ENCODE assay signal across 16 mouse cellular contexts in the genomic region with DNA sequence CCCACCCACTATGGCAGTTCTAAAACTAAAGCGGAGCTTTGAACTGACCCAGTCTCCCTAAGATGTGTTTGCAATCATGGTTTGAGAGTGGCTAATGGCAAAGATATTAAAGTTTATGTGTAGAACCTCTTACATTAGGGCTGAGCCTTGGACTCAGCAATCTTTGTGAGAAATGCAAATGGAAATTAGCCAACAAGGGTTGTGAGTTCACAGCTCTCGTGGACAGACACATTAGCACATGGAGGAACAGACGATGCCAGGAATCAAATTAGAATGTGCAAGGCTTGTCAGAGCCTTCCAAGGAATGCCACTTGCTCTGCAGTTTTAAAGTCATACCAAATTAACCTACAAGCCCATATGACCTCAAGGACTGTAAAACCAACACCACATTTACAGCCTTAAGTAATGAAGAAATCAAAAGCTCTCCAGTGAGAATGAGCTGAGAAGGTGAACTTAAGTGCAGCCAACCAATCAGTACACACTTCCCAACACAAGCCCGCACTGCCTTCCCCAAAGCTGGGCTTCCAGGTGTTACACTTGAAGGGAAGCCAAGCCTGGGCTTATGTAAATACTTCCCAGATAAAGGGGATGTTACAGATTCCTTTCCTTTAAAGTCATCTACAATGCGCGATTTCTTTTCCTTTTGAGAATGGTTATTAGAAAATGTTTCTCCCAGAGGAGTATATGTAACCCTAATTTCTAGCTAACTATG.
DNase-seq lines count a peak whose midpoint lies in the region; ATAC-seq and TF ChIP-seq lines count a peak whose summit lies in the region.
"Had no signal": no experiment of that assay in that cellular context is flagged by ENCODE, and none has a peak within 500 bp of the region (broad histone marks: within the 10 kb centered on the region; RNA-seq: fewer than 3 reads in every experiment).

No protein-coding gene starts in this region.

- H3K27ac ChIP-seq in heart, postnatal 0 days (ENCODE audit: low read depth) = 0 out of 2 replicates have a peak overlapping the region, but pooled peaks have one; percentile 1
- no peak overlapping the region for H3K27ac ChIP-seq in heart, embryonic 12.5 days (ENCODE audit: poor library complexity, severe bottlenecking)
- H3K27ac ChIP-seq in kidney, embryonic 15.5 days = no peak overlapping the region
- H3K27ac ChIP-seq in limb, embryonic 15.5 days = no peak overlapping the region
- H3K27ac ChIP-seq in forebrain, embryonic 10.5 days = no peak overlapping the region
- H3K27ac ChIP-seq: embryonic facial prominence, embryonic 15.5 days; forebrain, embryonic 13.5 days; liver, embryonic 14.5 days had no signal

- no peak for DNase-seq in heart, postnatal 0 days (ENCODE audit: low spot score)
- peak; percentile 64 for DNase-seq in lung, postnatal 36 days
- DNase-seq in adrenal gland, adult 8-10 months = no peak
- no peak for DNase-seq in forebrain, embryonic 10.5 days (ENCODE audit: extremely low spot score, low spot score)
- DNase-seq in frontal cortex, postnatal 25 days (ENCODE audit: low spot score in 2 of 2) = no peak
- DNase-seq: cerebellum, adult 11 months; thymus, adult 2 months had no signal

- no peak for TF ChIP-seq CTCF in heart, postnatal 0 days (IDR thresholded peaks at IDR 0.05; ENCODE audit: low read depth)

- 0 out of 2 replicates have a peak, but pooled peaks cover 3% of the 10 kb centered on the region for H3K36me3 ChIP-seq in heart, postnatal 0 days (replicated peaks; ENCODE audit: control insufficient read depth, insufficient read depth, low read length)
- no peaks in the 10 kb centered on the region for H3K36me3 ChIP-seq in heart, embryonic 12.5 days
- peaks cover 13% of the 10 kb centered on the region for H3K36me3 ChIP-seq in kidney, embryonic 15.5 days
- 0 out of 2 replicates have a peak, but pooled peaks cover 5% of the 10 kb centered on the region for H3K36me3 ChIP-seq in limb, embryonic 15.5 days
- no peaks in the 10 kb centered on the region; the same call in 1 of the 2 replicates for H3K36me3 ChIP-seq in forebrain, embryonic 10.5 days (replicated peaks)
- H3K36me3 ChIP-seq: G1E had no signal

- no peak overlapping the region for H3K9ac ChIP-seq in heart, postnatal 0 days (replicated peaks; ENCODE audit: low read depth, low read length)
- no peak overlapping the region for H3K9ac ChIP-seq in heart, embryonic 12.5 days
- no peak overlapping the region for H3K9ac ChIP-seq in kidney, embryonic 15.5 days
- no peak overlapping the region for H3K9ac ChIP-seq in limb, embryonic 15.5 days
- H3K9ac ChIP-seq: embryonic facial prominence, embryonic 15.5 days; forebrain, embryonic 13.5 days; liver, embryonic 14.5 days had no signal

- H3K4me2 ChIP-seq in heart, postnatal 0 days (ENCODE audit: low read depth, low read length) = no peak overlapping the region
- no peak overlapping the region for H3K4me2 ChIP-seq in heart, embryonic 12.5 days
- no peak overlapping the region for H3K4me2 ChIP-seq in kidney, embryonic 15.5 days
- no peak overlapping the region for H3K4me2 ChIP-seq in limb, embryonic 15.5 days
- H3K4me2 ChIP-seq: embryonic facial prominence, embryonic 15.5 days; forebrain, embryonic 13.5 days; midbrain, embryonic 11.5 days had no signal

- ATAC-seq in heart, postnatal 0 days (ENCODE audit: insufficient read depth, low read depth) = peak; percentile 44; the same call in 1 of the 2 replicates
- ATAC-seq in heart, embryonic 12.5 days (ENCODE audit: insufficient number of reproducible peaks, low FRiP score) = no peak
- peak; percentile 64; the same call in 1 of the 2 replicates for ATAC-seq in kidney, embryonic 15.5 days (replicated peaks; ENCODE audit: low FRiP score)
- ATAC-seq in limb, embryonic 15.5 days (ENCODE audit: insufficient number of reproducible peaks, low FRiP score, low TSS enrichment, low read depth) = peak; percentile 72; the same call in 1 of the 2 replicates
- ATAC-seq: forebrain, embryonic 13.5 days; hindbrain, embryonic 16.5 days had no signal

- H3K27me3 ChIP-seq in heart, postnatal 0 days (ENCODE audit: control insufficient read depth, insufficient read depth, low read length) = no peaks in the 10 kb centered on the region
- H3K27me3 ChIP-seq in heart, embryonic 12.5 days (replicated peaks) = no peaks in the 10 kb centered on the region
- H3K27me3 ChIP-seq in kidney, embryonic 15.5 days = no peaks in the 10 kb centered on the region
- H3K27me3 ChIP-seq in limb, embryonic 15.5 days = no peaks in the 10 kb centered on the region
- H3K27me3 ChIP-seq in forebrain, embryonic 10.5 days (ENCODE audit: poor library complexity, severe bottlenecking) = no peaks in the 10 kb centered on the region
- H3K27me3 ChIP-seq: embryonic facial prominence, embryonic 15.5 days; forebrain, embryonic 13.5 days had no signal

- no peaks in the 10 kb centered on the region for H3K4me1 ChIP-seq in heart, postnatal 0 days (ENCODE audit: control insufficient read depth, insufficient read depth)
- peaks cover 6% of the 10 kb centered on the region; the same call in 1 of the 2 replicates for H3K4me1 ChIP-seq in heart, embryonic 12.5 days (replicated peaks)
- no peaks in the 10 kb centered on the region for H3K4me1 ChIP-seq in kidney, embryonic 15.5 days
- H3K4me1 ChIP-seq in limb, embryonic 15.5 days = no peaks in the 10 kb centered on the region; the same call in 1 of the 2 replicates
- H3K4me1 ChIP-seq in forebrain, embryonic 10.5 days = no peaks in the 10 kb centered on the region
- H3K4me1 ChIP-seq: embryonic facial prominence, embryonic 15.5 days; forebrain, embryonic 13.5 days had no signal

- no peaks in the 10 kb centered on the region for H3K9me3 ChIP-seq in heart, postnatal 0 days (replicated peaks; ENCODE audit: control insufficient read depth, low read length)
- no peaks in the 10 kb centered on the region for H3K9me3 ChIP-seq in heart, embryonic 12.5 days (replicated peaks)
- H3K9me3 ChIP-seq in kidney, embryonic 15.5 days (replicated peaks) = no peaks in the 10 kb centered on the region
- no peaks in the 10 kb centered on the region for H3K9me3 ChIP-seq in limb, embryonic 15.5 days
- no peaks in the 10 kb centered on the region for H3K9me3 ChIP-seq in forebrain, embryonic 10.5 days
- H3K9me3 ChIP-seq: embryonic facial prominence, embryonic 15.5 days; forebrain, embryonic 13.5 days; G1E had no signal

- no peak overlapping the region for H3K4me3 ChIP-seq in heart, postnatal 0 days (ENCODE audit: low read depth, low read length)
- no peak overlapping the region for H3K4me3 ChIP-seq in heart, embryonic 12.5 days
- no peak overlapping the region for H3K4me3 ChIP-seq in kidney, embryonic 15.5 days (replicated peaks)
- H3K4me3 ChIP-seq in limb, embryonic 15.5 days = no peak overlapping the region
- H3K4me3 ChIP-seq in forebrain, embryonic 10.5 days = no peak overlapping the region
- H3K4me3 ChIP-seq: embryonic facial prominence, embryonic 15.5 days; forebrain, embryonic 13.5 days had no signal

- no peak for TF ChIP-seq EP300 in heart, postnatal 0 days (IDR thresholded peaks at IDR 0.05; ENCODE audit: low read depth)

- 35% methylated on average over 6 of the region's 6 CpGs for WGBS in heart, postnatal 0 days
- WGBS in heart, embryonic 12.5 days = 53% methylated on average over 6 of the region's 6 CpGs
- 71% methylated on average over 6 of the region's 6 CpGs for WGBS in kidney, embryonic 15.5 days
- 37% methylated on average over 6 of the region's 6 CpGs for WGBS in limb, embryonic 15.5 days
- 87% methylated on average over 6 of the region's 6 CpGs for WGBS in forebrain, embryonic 10.5 days
